Mouse (Mus musculus) lung, postnatal 0 days (tissue): ENCODE measurements around the gene Pou2f3. TPM values are rescaled to one million over a fixed set of nuclear protein-coding genes. Genes with fewer than 3 reads are reported as not detected.
"Not testable (repeated sequence)": the region's sequence is repeated elsewhere in the genome, so short reads cannot be mapped to it uniquely, and the experiment has no call there.

ENCODE experiments used
- ATAC-seq: fragments of 200-750 bp; cut with Nextera tagmentation; 2 replicates; pipeline ENCODE4 v1.8.0; 2017; ENCODE audit warnings: moderate library complexity
- DNase-seq: peaks from one replicate; pipeline ENCODE4 v3.0.0-alpha.2; 2016; ENCODE audit warnings: low spot score
- H3K27ac ChIP-seq: fragments of 300-500 bp; sonication (generic); 2 replicates; pipeline ENCODE4 v1.5.1; 2014; ENCODE audit warnings: antibody characterized with exemption, mild to moderate bottlenecking, low read length, mixed read lengths
- H3K27me3 ChIP-seq: fragments of 300-500 bp; sonication (generic); replicated peaks from 2 replicates; pipeline ENCODE4 v1.6.1; 2014; ENCODE audit warnings: low read length, mixed read lengths; ENCODE audit not compliant: insufficient read depth
- H3K36me3 ChIP-seq: fragments of 300-500 bp; sonication (generic); 2 replicates; pipeline ENCODE4 v1.6.1; 2014; ENCODE audit warnings: low read length, mixed read lengths; ENCODE audit not compliant: insufficient read depth
- H3K4me1 ChIP-seq: fragments of 300-500 bp; sonication (generic); 2 replicates; pipeline ENCODE4 v1.6.1; 2014; ENCODE audit warnings: antibody characterized with exemption, low read depth, low read length, mixed read lengths; ENCODE audit not compliant: insufficient read depth
- H3K4me2 ChIP-seq: fragments of 300-500 bp; sonication (generic); replicated peaks from 2 replicates; pipeline ENCODE4 v1.6.1; 2014; ENCODE audit warnings: low read depth, mild to moderate bottlenecking, low read length, moderate library complexity, mixed read lengths
- H3K4me3 ChIP-seq: fragments of 300-500 bp; sonication (generic); 2 replicates; pipeline ENCODE4 v1.5.1; 2014; ENCODE audit warnings: low read depth, low read length
- H3K9ac ChIP-seq: fragments of 300-500 bp; sonication (generic); replicated peaks from 2 replicates; pipeline ENCODE4 v1.6.1; 2014; ENCODE audit warnings: low read depth, mild to moderate bottlenecking
- H3K9me3 ChIP-seq: fragments of 300-500 bp; sonication (generic); 2 replicates; pipeline ENCODE4 v1.6.1; 2016; ENCODE audit warnings: low read length, mixed read lengths
- CTCF ChIP-seq: IDR thresholded peaks from 2 replicates; pipeline ENCODE4 v1.5.1; 2016; ENCODE audit warnings: antibody characterized with exemption, mild to moderate bottlenecking
- EP300 ChIP-seq: IDR thresholded peaks from 2 replicates; pipeline ENCODE4 v1.6.1; 2016; ENCODE audit warnings: antibody characterized with exemption, mild to moderate bottlenecking, control low read depth
- WGBS: fragments of 180-500 bp; shearing (Covaris S2); extraction: QIAGEN DNeasy Blood & Tissue Kit; methylation state at CpG from one replicate; pipeline ENCODE4 v1.1.7; 2014; 5-methylcytosine and 5-hydroxymethylcytosine counted together
- polyA plus RNA-seq: library from polyadenylated mRNA; unstranded; fragments of >200 nt; fragmentation: Nextera tagmentation; extraction: Ambion mirVana; gene quantifications from 2 replicates; pipeline ENCODE4 v1.2.1, GENCODE M21; 2015

The Pou2f3 gene
- polyA plus RNA-seq, 1 experiment from 2014 or later, result 0.13 TPM

- H3K4me3 ChIP-seq, result no peak overlapping the region
- no peaks in the 10 kb centered on the region for H3K36me3 ChIP-seq
- no peak for DNase-seq
- no peak overlapping the region for H3K9ac ChIP-seq
- H3K9me3 ChIP-seq, result no peaks in the 10 kb centered on the region
- no peak for ATAC-seq
- no peaks in the 10 kb centered on the region for H3K27me3 ChIP-seq
- H3K27ac ChIP-seq, result no peak overlapping the region
- H3K4me2 ChIP-seq, result no peak overlapping the region
- no peaks in the 10 kb centered on the region for H3K4me1 ChIP-seq
- WGBS, result 59% methylated on average over 10 of the region's 10 CpGs
- TF ChIP-seq EP300 (no peak), CTCF (no peak)
Observed at GRCm38 (mm10) chr9:43127101-43127787, 82.9 kb downstream of the Pou2f3 start.

- no peak overlapping the region for H3K4me2 ChIP-seq
- no peak overlapping the region for H3K27ac ChIP-seq
- no peaks in the 10 kb centered on the region for H3K4me1 ChIP-seq
- H3K4me3 ChIP-seq, result no peak overlapping the region
- no peaks in the 10 kb centered on the region for H3K27me3 ChIP-seq
- no peaks in the 10 kb centered on the region for H3K9me3 ChIP-seq
- ATAC-seq, result peak; percentile 32; the same call in 1 of the 2 replicates
- H3K9ac ChIP-seq, result no peak overlapping the region
- H3K36me3 ChIP-seq, result no peaks in the 10 kb centered on the region
- TF ChIP-seq CTCF, result peak; percentile 64
- TF ChIP-seq EP300, result no peak
- DNase-seq, result peak; percentile 35
- 38% methylated on average over 1 of the region's 1 CpGs for WGBS
Observed at GRCm38 (mm10) chr9:43122379-43122778, 87.8 kb downstream of the Pou2f3 start.

GRCm38 (mm10) chr9:43121948-43122347, 88.2 kb downstream of the Pou2f3 start:
- H3K27ac ChIP-seq, H3K27me3 ChIP-seq, H3K36me3 ChIP-seq, H3K4me1 ChIP-seq, H3K4me3 ChIP-seq, DNase-seq, ATAC-seq, H3K9me3 ChIP-seq, H3K4me2 ChIP-seq, H3K9ac ChIP-seq: not testable (repeated sequence)
- WGBS, result 92% methylated on average over 2 of the region's 2 CpGs

GRCm38 (mm10) chr9:43116997-43117336, 93.2 kb downstream of the Pou2f3 start:
- Histone ChIP-seq H3K4me2 (no peak overlapping the region), H3K9ac (no peak overlapping the region), H3K4me3 (no peak overlapping the region), H3K9me3 (no peaks in the 10 kb centered on the region), H3K27me3 (no peaks in the 10 kb centered on the region), H3K36me3 (no peaks in the 10 kb centered on the region), H3K27ac (no peak overlapping the region), H3K4me1 (peaks cover 6% of the 10 kb centered on the region; the same call in 1 of the 2 replicates)
- WGBS, result 68% methylated on average over 6 of the region's 6 CpGs
- TF ChIP-seq CTCF (no peak), EP300 (no peak)
- no peak for ATAC-seq
- DNase-seq, result no peak

- peak within 1 kb of the TSS; percentile 83 for H3K4me2 ChIP-seq
- H3K4me1 ChIP-seq, result peaks cover 6% of the 10 kb centered on the region; the same call in 1 of the 2 replicates
- H3K27me3 ChIP-seq, result no peaks in the 10 kb centered on the region
- 7% methylated on average over 52 of the region's 55 CpGs for WGBS
- no peaks in the 10 kb centered on the region for H3K36me3 ChIP-seq
- peak within 1 kb of the TSS; percentile 51 for H3K4me3 ChIP-seq
- H3K9me3 ChIP-seq, result no peaks in the 10 kb centered on the region
- peak within 1 kb of the TSS; percentile 43 for H3K9ac ChIP-seq
- TF ChIP-seq EP300, result no peak
- TF ChIP-seq CTCF, result no peak; the same call in 1 of the 2 replicates
- DNase-seq (peak; percentile 32), ATAC-seq (peak; percentile 80)
- 0 out of 2 replicates have a peak within 1 kb of the TSS, but pooled peaks have one; percentile 20 for H3K27ac ChIP-seq
Observed at GRCm38 (mm10) chr9:43116134-43116996, 93.8 kb downstream of the Pou2f3 start, which contains the start of gene Tmem136. Gene Tmem136 (minus strand): TSS chr9:43116570.

- WGBS, result 31% methylated on average over 12 of the region's 12 CpGs
- DNase-seq (no peak), ATAC-seq (no peak)
Observed at GRCm38 (mm10) chr9:43115431-43116133, 94.6 kb downstream of the Pou2f3 start.

More at GRCm38 (mm10) chr9:43115431-43116133, 94.6 kb downstream of the Pou2f3 start:
- H3K4me1 ChIP-seq, result peaks cover 6% of the 10 kb centered on the region; the same call in 1 of the 2 replicates
- peak overlapping the region; percentile 43 for H3K9ac ChIP-seq
- no peaks in the 10 kb centered on the region for H3K9me3 ChIP-seq
- TF ChIP-seq CTCF (no peak), EP300 (no peak)
- H3K4me2 ChIP-seq, result peak overlapping the region; percentile 83
- H3K36me3 ChIP-seq, result no peaks in the 10 kb centered on the region
- peak overlapping the region; percentile 51 for H3K4me3 ChIP-seq
- H3K27ac ChIP-seq, result 0 out of 2 replicates have a peak overlapping the region, but pooled peaks have one; percentile 20
- no peaks in the 10 kb centered on the region for H3K27me3 ChIP-seq
